Mouse (Mus musculus) mouse trophoblast stem cell (cell line): ENCODE data around the gene Hist1h2bf.
"Not testable (repeated sequence)": the region's sequence is repeated elsewhere in the genome, so short reads cannot be mapped to it uniquely, and the experiment has no call there.

Source experiments
- in situ Hi-C, 2 experiments: fragments of 300-500 bp; cut with MseI, MboI; formaldehyde crosslinking; loops; 2 replicates in 1 of 2; 3 replicates in 1 of 2; pipeline ENCODE4 v1.15.1; 2025

The Hist1h2bf gene

DNA sequence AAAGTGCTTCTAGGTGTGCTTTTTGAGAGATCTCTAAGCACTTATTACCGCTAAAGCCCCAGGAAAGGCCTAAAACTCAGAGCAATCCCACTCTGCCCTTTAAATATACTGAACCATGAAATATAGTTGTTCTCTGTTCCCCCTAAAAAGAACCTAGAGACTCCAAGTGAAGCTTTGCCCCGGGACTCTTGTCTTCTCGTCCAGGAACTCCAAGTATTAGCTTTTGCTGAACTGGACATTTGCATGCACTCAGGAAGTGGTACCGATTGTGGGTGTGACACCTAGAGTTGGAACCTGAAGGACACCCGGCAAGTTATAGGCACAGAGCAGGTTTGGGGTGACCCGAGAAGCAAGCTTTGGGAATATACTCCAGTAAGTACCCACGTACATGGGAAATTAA is 17.2 kb upstream of the Hist1h2bf start:
- in situ Hi-C loops = no loop called here

DNA sequence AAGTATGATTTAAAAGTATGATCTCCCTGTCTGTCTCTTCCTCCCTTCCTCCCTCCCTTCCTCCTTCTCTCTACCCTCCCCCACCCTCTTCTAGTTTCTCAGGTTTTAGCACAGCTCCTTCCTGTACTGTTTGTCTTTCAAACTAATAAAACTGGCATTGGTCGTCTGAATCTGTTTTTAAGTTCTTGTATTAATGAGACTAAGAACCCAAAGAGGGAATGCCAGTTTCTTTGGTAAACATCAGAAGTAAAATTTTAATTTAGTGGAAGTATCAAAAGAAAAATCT is 12.9 kb upstream of the Hist1h2bf start:
- in situ Hi-C loops = no loop called here

DNA sequence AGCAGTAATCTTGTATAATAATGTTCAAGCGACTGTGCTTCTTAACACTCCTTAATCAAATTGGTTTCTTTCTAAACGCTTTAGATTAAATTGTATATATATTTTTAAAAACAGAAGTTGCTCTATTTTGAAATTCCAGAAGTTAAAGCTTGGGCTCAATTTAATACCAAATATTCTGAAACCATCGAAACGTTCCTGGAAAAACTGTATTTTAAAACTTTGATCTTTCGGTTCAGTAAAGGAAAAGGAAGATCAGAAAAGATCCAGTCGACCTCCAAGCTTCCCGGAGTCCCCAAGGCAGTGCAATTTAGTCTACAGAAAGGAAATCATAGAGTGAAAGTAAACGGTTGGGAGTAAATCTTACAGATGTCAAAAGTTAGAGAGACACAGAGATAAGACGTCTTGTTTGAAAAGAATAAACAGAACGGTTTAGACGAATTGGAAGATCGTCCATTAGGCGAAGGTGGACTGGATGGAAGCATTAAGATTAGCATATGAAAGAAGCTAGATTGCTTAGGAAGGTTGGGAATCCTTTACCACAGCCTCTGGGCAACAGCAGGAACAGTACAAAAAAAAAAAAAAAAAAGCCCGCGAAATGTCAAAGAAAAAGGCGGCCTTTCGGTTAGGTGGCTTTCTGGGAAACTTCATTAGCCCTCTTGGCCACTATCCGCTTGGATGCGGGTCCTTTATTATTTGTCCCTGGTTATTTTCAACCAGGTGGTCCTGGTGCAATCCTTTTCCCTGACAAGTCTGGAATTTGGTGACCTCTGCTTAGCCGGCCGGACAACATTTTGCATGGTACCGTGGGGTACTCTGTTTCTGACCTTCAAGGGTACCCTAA is 12.3 kb upstream of the Hist1h2bf start:
- in situ Hi-C loops = no loop called here

DNA sequence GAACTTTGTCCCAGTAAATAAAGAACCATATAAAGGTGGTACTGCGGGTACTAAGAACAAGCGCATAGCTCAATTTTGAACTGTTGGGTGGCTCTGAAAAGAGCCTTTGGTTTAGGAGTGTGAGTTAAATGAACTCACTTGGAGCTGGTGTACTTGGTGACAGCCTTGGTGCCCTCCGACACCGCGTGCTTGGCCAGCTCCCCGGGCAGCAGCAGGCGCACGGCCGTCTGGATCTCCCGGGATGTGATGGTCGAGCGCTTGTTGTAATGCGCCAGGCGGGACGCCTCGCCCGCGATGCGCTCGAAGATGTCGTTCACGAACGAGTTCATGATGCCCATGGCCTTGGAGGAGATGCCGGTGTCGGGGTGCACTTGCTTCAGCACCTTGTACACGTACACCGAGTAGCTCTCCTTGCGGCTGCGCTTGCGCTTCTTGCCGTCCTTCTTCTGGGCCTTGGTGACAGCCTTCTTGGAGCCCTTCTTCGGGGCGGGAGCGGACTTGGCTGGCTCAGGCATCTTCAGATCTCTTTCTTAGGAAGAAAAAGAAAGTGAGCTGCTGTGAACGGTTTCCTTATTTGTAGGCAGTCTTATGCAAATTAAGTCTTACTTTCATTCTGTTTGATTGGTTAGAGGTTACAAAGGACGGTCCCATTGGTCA is 11.6 kb upstream of the Hist1h2bf start:
- in situ Hi-C loops = not testable (repeated sequence)

GRCm38 (mm10) chr13:23585029-23585441 is 11.0 kb upstream of the Hist1h2bf start:
- in situ Hi-C loops = no loop called here

DNA sequence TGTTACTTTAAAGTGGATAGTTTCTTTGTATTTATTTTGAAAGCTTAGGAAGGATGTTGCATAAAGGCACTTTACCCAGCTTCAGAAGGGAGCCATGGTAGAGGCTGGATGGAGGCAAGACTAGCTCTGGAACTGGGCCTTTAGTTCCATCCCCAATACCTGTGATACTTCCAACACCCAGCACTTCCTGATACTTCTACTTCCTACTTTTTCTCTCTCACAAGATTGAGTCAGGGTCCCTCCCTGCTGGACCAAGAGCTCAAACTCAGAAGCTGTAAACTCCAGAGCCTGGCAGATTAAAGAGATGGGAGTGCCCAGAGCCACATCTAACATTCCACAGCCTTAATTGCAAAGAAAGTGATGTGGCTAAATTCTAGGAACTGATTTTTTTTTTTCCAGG is 10.3 kb upstream of the Hist1h2bf start:
- in situ Hi-C loops = no loop called here

GRCm38 (mm10) chr13:23583387-23584068 is 9.5 kb upstream of the Hist1h2bf start:
- in situ Hi-C loops = no loop called here

GRCm38 (mm10) chr13:23582219-23583056 is 8.4 kb upstream of the Hist1h2bf start:
- in situ Hi-C loops = no loop called here

DNA sequence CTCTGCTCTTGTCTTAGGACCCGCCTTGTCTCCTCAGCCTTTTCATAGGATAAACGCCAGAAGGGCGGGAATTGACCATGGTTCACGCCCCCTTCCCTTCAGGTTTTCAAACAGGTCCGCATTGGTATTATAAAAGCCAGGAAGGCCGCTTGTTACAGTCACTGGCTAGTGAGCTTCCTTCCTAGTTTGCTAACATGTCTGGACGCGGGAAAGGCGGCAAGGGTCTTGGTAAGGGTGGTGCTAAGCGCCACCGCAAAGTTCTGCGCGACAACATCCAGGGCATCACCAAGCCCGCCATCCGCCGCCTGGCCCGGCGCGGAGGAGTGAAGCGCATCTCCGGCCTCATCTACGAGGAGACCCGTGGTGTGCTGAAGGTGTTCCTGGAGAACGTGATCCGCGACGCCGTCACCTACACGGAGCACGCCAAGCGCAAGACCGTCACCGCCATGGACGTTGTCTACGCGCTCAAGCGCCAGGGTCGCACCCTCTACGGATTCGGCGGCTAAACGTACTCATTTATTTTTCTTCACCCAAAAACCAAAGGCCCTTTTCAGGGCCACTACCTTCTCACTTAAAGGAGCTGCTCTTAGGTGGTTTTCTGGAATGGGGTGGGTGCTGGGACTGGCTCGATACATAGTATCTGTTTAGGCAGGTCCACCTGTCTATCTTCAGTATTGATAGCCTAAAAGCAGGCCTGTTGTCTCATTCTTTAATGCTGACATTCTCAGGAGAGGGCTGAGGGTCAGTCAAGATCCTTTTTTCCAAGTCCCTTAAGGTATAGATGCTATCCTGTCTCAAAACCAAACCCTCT is 7.6 kb upstream of the Hist1h2bf start, which contains the start of gene Hist1h4d:
Gene Hist1h4d (plus strand): TSS at position 191 of the 811 bp plus-strand sequence.
- in situ Hi-C loops = no loop called here

DNA sequence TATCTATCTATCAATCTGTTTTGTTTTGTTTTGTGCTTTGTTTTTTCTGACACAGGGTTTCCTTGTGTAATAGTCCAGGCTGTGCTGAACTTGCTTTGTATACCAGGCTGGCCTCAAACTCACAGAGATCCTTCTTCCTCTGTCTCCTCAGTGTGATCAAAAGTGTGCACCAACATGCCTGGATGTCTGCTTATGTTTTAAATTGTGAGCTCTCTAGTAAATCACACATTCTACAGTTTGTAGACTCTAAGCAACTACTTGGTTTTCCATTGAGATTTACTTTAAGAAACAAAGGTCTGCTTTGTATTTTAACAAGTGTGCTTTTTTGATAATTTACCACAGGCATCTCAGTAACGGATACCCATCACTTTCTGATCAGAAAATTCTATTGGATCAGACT is 3.8 kb upstream of the Hist1h2bf start:
- in situ Hi-C loops = no loop called here

DNA sequence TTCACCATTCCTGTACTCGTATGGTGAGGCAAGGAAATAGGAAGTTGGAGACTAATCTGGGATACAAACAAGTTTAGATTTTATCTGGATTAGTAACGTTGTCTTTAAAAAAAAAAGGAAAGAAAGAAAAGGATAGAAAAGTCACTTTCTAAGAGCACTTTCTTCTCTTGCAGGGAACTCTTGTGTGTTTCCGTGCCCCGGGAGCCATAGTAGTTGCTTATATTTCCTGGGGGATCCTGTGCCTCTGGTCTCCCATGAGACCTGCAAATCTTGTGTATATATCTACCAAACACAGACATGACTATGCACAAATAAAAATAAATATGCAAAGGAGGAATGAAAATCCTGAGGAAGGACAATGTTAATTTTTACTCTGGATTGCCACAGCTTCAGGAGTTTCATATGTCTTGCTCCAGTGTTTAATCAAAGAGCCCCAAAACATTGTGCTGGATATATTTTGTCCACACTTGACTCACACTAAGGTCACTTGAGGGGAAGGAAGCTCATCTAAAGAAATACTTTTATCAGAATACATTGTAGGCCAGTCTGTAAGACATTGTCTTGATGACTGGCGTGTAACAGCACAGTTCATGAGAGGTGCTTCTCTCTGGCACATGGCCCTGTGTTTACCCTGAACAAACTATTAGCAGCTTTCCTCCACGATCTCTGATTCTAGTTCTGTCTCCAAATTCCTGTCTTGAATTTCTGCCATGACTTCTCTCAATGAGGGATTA is 3.1 kb upstream of the Hist1h2bf start:
- in situ Hi-C loops = no loop called here

- in situ Hi-C loops = no loop called here
Observed at GRCm38 (mm10) chr13:23576351-23576881, 2.4 kb upstream of the Hist1h2bf start.

DNA sequence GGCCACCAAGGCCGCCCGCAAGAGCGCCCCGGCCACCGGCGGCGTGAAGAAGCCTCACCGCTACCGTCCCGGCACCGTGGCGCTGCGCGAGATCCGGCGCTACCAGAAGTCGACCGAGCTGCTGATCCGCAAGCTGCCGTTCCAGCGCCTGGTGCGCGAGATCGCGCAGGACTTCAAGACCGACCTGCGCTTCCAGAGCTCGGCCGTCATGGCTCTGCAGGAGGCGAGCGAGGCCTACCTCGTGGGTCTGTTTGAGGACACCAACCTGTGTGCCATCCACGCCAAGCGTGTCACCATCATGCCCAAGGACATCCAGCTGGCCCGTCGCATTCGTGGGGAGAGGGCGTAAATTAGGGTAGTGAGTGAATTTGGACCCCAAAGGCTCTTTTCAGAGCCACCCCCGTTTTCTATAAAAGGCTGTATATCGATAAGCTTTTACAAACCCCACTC is 1.9 kb upstream of the Hist1h2bf start:
- in situ Hi-C loops = not testable (repeated sequence)

GRCm38 (mm10) chr13:23575271-23575851 is 1.4 kb upstream of the Hist1h2bf start, which contains the start of gene Hist1h3d:
TSS of gene Hist1h3d (plus strand) at chr13:23575763.
- in situ Hi-C loops = no loop called here

DNA sequence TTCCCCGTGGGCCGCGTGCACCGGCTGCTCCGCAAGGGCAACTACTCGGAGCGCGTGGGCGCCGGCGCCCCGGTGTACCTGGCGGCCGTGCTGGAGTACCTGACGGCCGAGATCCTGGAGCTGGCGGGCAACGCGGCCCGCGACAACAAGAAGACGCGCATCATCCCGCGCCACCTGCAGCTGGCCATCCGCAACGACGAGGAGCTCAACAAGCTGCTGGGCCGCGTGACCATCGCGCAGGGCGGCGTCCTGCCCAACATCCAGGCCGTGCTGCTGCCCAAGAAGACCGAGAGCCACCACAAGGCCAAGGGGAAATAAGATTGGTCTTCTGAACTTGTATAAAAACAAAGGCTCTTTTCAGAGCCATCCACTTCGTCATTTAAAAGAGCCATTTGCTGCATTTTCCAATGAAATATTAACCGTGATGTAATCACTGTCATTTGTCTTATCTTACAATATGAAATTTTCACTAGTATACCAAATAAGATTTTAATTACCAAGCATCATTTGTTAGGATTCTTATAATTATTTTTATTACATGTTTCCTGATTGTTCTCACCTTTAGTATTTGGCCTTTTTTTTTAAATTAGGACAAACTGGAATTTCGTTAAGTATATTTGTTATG is 662 bp upstream of the Hist1h2bf start:
- in situ Hi-C loops = not testable (repeated sequence)

GRCm38 (mm10) chr13:23573034-23573897 is 730 bp downstream of the Hist1h2bf start:
- in situ Hi-C loops = not testable (repeated sequence)

GRCm38 (mm10) chr13:23572218-23573033 is 1.6 kb downstream of the Hist1h2bf start:
- in situ Hi-C loops = no loop called here
